Mouse (Mus musculus) midbrain, embryonic 12.5 days (tissue): Measurements from ENCODE around the gene Scn4a. TPM values are rescaled to one million over a fixed set of nuclear protein-coding genes. Genes with fewer than 3 reads are reported as not detected.
"Not testable (repeated sequence)": the region's sequence is repeated elsewhere in the genome, so short reads cannot be mapped to it uniquely, and the experiment has no call there.

Experiments used
- ATAC-seq: fragments of 200-750 bp; cut with Nextera tagmentation; 2 replicates; pipeline ENCODE4 v1.8.0; 2017; ENCODE audit warnings: low read depth, moderate TSS enrichment, moderate library complexity; ENCODE audit not compliant: low FRiP score
- H3K27ac ChIP-seq: fragments of 300-500 bp; sonication (generic); replicated peaks from 2 replicates; pipeline ENCODE4 v1.5.1; 2016; ENCODE audit warnings: mild to moderate bottlenecking
- H3K27me3 ChIP-seq: fragments of 300-500 bp; sonication (generic); 2 replicates; pipeline ENCODE4 v1.6.1; 2016; ENCODE audit warnings: mild to moderate bottlenecking
- H3K36me3 ChIP-seq: fragments of 300-500 bp; sonication (generic); 2 replicates; pipeline ENCODE4 v1.6.1; 2016
- H3K4me1 ChIP-seq: fragments of 300-500 bp; sonication (generic); 2 replicates; pipeline ENCODE4 v1.6.1; 2016
- H3K4me2 ChIP-seq: fragments of 300-500 bp; sonication (generic); replicated peaks from 2 replicates; pipeline ENCODE4 v1.6.1; 2016; ENCODE audit warnings: mild to moderate bottlenecking, moderate library complexity
- H3K4me3 ChIP-seq: fragments of 300-500 bp; sonication (generic); 2 replicates; pipeline ENCODE4 v1.5.1; 2016; ENCODE audit warnings: mild to moderate bottlenecking
- H3K9ac ChIP-seq: fragments of 300-500 bp; sonication (generic); replicated peaks from 2 replicates; pipeline ENCODE4 v1.6.1; 2016; ENCODE audit warnings: mild to moderate bottlenecking, moderate library complexity
- H3K9me3 ChIP-seq: fragments of 300-500 bp; sonication (generic); 2 replicates; pipeline ENCODE4 v1.6.1; 2016; ENCODE audit warnings: mild to moderate bottlenecking
- WGBS: fragments of 180-500 bp; shearing (Covaris S2); methylation state at CpG from one replicate; pipeline ENCODE4 v1.1.7; 2016; 5-methylcytosine and 5-hydroxymethylcytosine counted together
- polyA plus RNA-seq: library from polyadenylated mRNA; unstranded; fragments of >200 nt; fragmentation: Nextera tagmentation; extraction: Ambion mirVana; gene quantifications from 2 replicates; pipeline ENCODE4 v1.2.1, GENCODE M21; 2016

Scn4a gene
- not detected in 2 replicates for polyA plus RNA-seq

- H3K9ac ChIP-seq, result no peak within 1 kb of the TSS
- H3K4me2 ChIP-seq, result no peak within 1 kb of the TSS
- H3K27ac ChIP-seq, result no peak within 1 kb of the TSS
- H3K4me1 ChIP-seq, result no peaks in the 10 kb centered on the region
- 90% methylated on average over 12 of the region's 12 CpGs for WGBS
- no peak for ATAC-seq
- H3K4me3 ChIP-seq, result no peak within 1 kb of the TSS
- no peaks in the 10 kb centered on the region for H3K27me3 ChIP-seq
- H3K9me3 ChIP-seq, result no peaks in the 10 kb centered on the region
- no peaks in the 10 kb centered on the region for H3K36me3 ChIP-seq
Observed at GRCm38 (mm10) chr11:106353188-106353587, at the start of gene Scn4a. Gene Scn4a (minus strand): TSS chr11:106353288.

DNA sequence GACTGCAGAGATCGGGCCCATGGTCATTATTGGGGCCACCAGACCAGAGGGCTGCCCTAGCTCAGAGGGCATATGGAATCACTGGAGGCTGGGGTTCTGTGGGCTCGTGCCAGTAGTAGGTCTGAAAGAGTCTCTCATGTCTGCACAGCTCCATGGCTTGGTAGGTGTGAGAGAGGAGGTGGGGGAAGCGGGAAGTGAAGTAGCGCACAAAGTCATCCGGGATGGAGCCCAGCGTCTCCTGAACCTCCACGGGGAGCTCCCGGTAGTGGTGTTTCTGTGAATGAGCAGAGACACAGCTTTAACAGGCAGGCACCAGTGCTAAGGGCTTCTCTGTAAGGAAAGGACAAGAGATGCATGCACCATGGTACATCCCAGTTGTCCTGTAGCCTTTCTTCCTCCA lies 45.4 kb upstream of the Scn4a start:
- no peaks in the 10 kb centered on the region for H3K4me1 ChIP-seq
- ATAC-seq, result no peak
- H3K9me3 ChIP-seq, result no peaks in the 10 kb centered on the region
- H3K4me3 ChIP-seq, result no peak overlapping the region
- peaks cover 34% of the 10 kb centered on the region for H3K36me3 ChIP-seq
- 93% methylated on average over 8 of the region's 8 CpGs for WGBS
- no peak overlapping the region for H3K4me2 ChIP-seq
- no peak overlapping the region for H3K27ac ChIP-seq
- H3K9ac ChIP-seq, result no peak overlapping the region
- H3K27me3 ChIP-seq, result no peaks in the 10 kb centered on the region

- Histone ChIP-seq H3K9me3 (no peaks in the 10 kb centered on the region), H3K9ac (no peak overlapping the region), H3K36me3 (peaks cover 30% of the 10 kb centered on the region), H3K4me1 (no peaks in the 10 kb centered on the region), H3K27me3 (no peaks in the 10 kb centered on the region), H3K27ac (no peak overlapping the region), H3K4me2 (no peak overlapping the region), H3K4me3 (no peak overlapping the region)
- no peak for ATAC-seq
- WGBS, result 92% methylated on average over 3 of the region's 3 CpGs
Observed at GRCm38 (mm10) chr11:106397656-106398055, 44.6 kb upstream of the Scn4a start.

- H3K4me1 ChIP-seq, H3K9me3 ChIP-seq, H3K9ac ChIP-seq, H3K4me2 ChIP-seq, H3K27me3 ChIP-seq, H3K4me3 ChIP-seq, ATAC-seq, H3K27ac ChIP-seq: not testable (repeated sequence)
- WGBS, result 78% methylated on average over 2 of the region's 2 CpGs
- peaks cover 14% of the 10 kb centered on the region for H3K36me3 ChIP-seq
Observed at GRCm38 (mm10) chr11:106394055-106394454, 41.0 kb upstream of the Scn4a start.

GRCm38 (mm10) chr11:106393331-106393616 lies 40.2 kb upstream of the Scn4a start:
- H3K36me3 ChIP-seq, result 0 out of 2 replicates have a peak, but pooled peaks cover 6% of the 10 kb centered on the region
- no peak overlapping the region for H3K4me3 ChIP-seq
- H3K27me3 ChIP-seq, result no peaks in the 10 kb centered on the region
- no peak overlapping the region for H3K9ac ChIP-seq
- no peak overlapping the region for H3K27ac ChIP-seq
- H3K9me3 ChIP-seq, result no peaks in the 10 kb centered on the region
- no peaks in the 10 kb centered on the region for H3K4me1 ChIP-seq
- WGBS, result 72% methylated on average over 4 of the region's 4 CpGs
- ATAC-seq, result no peak
- H3K4me2 ChIP-seq, result no peak overlapping the region

- Histone ChIP-seq H3K4me3 (no peak overlapping the region), H3K36me3 (0 out of 2 replicates have a peak, but pooled peaks cover 2% of the 10 kb centered on the region), H3K4me1 (no peaks in the 10 kb centered on the region), H3K27me3 (no peaks in the 10 kb centered on the region), H3K27ac (no peak overlapping the region), H3K9ac (no peak overlapping the region), H3K9me3 (no peaks in the 10 kb centered on the region), H3K4me2 (no peak overlapping the region)
- WGBS, result 70% methylated on average over 7 of the region's 7 CpGs
- no peak for ATAC-seq
Observed at GRCm38 (mm10) chr11:106392597-106393330, 39.7 kb upstream of the Scn4a start.

DNA sequence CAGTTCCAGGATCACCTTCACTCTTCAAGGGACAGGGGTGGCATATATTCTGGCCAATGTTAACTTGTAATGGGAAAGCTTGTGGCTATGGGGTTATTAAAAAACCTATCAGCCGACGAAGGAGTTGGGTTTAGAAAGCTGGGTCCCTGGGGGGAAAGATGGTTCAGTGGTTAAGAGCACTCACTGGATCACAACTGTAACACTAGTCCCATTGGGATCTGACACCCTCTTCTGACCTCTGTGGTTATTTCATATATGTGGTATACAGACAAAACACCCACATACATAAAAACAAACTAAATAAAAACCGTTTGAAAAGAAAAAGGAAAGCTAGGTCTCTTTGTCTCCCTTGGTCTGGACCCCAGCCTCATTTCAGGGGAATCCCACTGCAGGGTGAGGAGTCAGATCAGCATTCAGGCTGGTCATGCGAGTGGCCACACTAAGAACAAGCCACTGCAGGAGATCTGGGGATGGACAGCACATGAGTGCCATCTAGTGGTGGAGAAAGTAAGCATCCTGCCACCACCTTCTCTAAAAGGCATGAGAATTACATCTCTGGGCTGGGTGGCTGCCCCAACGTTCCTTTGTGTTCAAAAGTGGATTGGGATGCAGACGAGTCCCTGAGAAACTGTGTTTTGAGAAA lies 38.6 kb upstream of the Scn4a start:
- H3K4me3 ChIP-seq, result no peak overlapping the region
- no peaks in the 10 kb centered on the region for H3K27me3 ChIP-seq
- no peak overlapping the region for H3K27ac ChIP-seq
- 32% methylated on average over 6 of the region's 6 CpGs for WGBS
- no peak overlapping the region for H3K4me2 ChIP-seq
- H3K9ac ChIP-seq, result no peak overlapping the region
- no peaks in the 10 kb centered on the region for H3K4me1 ChIP-seq
- no peaks in the 10 kb centered on the region for H3K9me3 ChIP-seq
- ATAC-seq, result no peak
- H3K36me3 ChIP-seq, result no peaks in the 10 kb centered on the region

DNA sequence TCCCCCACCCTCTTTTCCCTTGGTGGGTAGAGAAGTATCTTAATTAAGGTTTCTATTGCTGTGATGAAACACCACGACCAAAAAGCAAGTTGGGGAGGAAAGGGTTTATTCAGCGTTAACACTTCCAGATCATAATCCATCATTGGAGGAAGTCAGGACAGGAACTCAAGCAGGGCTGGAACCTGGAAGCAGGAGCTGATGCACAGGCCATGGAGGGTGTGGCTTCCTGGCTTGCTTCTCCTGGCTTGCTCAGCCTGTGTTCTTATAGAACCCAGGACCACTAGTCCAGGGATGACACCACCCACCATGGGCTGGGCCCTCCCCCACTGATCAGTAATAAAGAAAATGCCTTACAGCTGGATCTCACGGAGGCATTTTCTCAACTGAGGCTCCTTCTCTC lies 37.7 kb upstream of the Scn4a start:
- H3K9me3 ChIP-seq, result no peaks in the 10 kb centered on the region
- ATAC-seq, result no peak
- H3K4me3 ChIP-seq, result no peak overlapping the region
- H3K4me2 ChIP-seq, result no peak overlapping the region
- no peaks in the 10 kb centered on the region for H3K27me3 ChIP-seq
- 76% methylated on average over 3 of the region's 3 CpGs for WGBS
- no peak overlapping the region for H3K9ac ChIP-seq
- H3K4me1 ChIP-seq, result no peaks in the 10 kb centered on the region
- H3K27ac ChIP-seq, result no peak overlapping the region
- H3K36me3 ChIP-seq, result no peaks in the 10 kb centered on the region

DNA sequence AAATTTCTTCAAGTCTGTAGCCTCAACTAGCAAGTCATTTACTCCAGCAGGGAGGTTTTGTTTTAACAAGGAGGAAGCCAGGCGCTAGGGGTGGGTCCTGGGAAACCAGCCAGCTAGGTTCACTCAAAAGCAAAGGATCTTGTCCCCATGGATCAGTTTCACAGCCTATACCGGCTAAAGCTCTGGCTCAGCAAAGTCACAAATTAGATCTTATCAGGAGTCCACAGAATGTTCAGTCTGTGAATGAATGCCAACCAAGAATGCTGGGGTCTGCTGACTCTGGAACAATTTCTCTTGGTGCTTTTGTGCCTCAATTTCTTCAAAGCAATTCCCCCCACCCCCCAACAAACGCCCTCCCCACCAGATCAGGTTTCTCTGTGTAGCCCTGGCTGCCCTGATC lies 36.5 kb upstream of the Scn4a start:
- no peak overlapping the region for H3K27ac ChIP-seq
- H3K27me3 ChIP-seq, result no peaks in the 10 kb centered on the region
- no peaks in the 10 kb centered on the region for H3K9me3 ChIP-seq
- no peaks in the 10 kb centered on the region for H3K4me1 ChIP-seq
- H3K4me2 ChIP-seq, result no peak overlapping the region
- no peak overlapping the region for H3K4me3 ChIP-seq
- WGBS, result 61% methylated on average over 3 of the region's 3 CpGs
- no peak for ATAC-seq
- H3K36me3 ChIP-seq, result no peaks in the 10 kb centered on the region
- no peak overlapping the region for H3K9ac ChIP-seq

GRCm38 (mm10) chr11:106387791-106388216 lies 34.7 kb upstream of the Scn4a start, which contains the start of gene Icam2:
Gene Icam2 (minus strand): TSS chr11:106388075.
- Histone ChIP-seq H3K4me1 (no peaks in the 10 kb centered on the region), H3K9me3 (no peaks in the 10 kb centered on the region), H3K9ac (no peak within 1 kb of the TSS), H3K36me3 (no peaks in the 10 kb centered on the region), H3K4me3 (no peak within 1 kb of the TSS), H3K4me2 (no peak within 1 kb of the TSS), H3K27me3 (no peaks in the 10 kb centered on the region), H3K27ac (no peak within 1 kb of the TSS)
- WGBS, result 83% methylated on average over 6 of the region's 6 CpGs
- ATAC-seq, result no peak

GRCm38 (mm10) chr11:106387020-106387419 lies 33.9 kb upstream of the Scn4a start:
- Histone ChIP-seq H3K4me2 (no peak overlapping the region), H3K4me3 (no peak overlapping the region), H3K9ac (no peak overlapping the region), H3K27me3 (no peaks in the 10 kb centered on the region), H3K36me3 (no peaks in the 10 kb centered on the region), H3K4me1 (no peaks in the 10 kb centered on the region), H3K9me3 (no peaks in the 10 kb centered on the region), H3K27ac (no peak overlapping the region)
- 78% methylated on average over 6 of the region's 6 CpGs for WGBS
- no peak for ATAC-seq

DNA sequence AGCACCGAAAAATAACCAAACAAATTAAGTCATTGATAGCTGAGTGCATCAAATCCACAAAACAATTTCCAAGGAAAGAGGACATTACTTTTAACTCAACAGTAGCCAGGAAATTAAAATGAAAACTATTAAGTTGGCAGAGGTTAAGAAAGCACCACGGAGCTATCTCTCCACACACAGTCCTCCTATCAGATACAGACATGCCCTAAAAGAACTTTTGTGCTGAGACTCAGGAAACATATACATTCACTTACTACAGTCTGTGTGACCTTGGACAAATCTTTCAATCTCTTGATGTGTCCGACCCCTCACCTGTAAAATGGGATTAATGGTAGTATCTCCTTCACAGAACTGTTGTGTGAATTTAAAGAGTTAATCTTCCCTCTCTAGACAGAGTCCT lies 33.3 kb upstream of the Scn4a start:
- H3K4me1 ChIP-seq, result no peaks in the 10 kb centered on the region
- H3K4me3 ChIP-seq, result no peak overlapping the region
- ATAC-seq, result no peak
- no peaks in the 10 kb centered on the region for H3K36me3 ChIP-seq
- no peak overlapping the region for H3K27ac ChIP-seq
- H3K4me2 ChIP-seq, result no peak overlapping the region
- H3K27me3 ChIP-seq, result no peaks in the 10 kb centered on the region
- H3K9me3 ChIP-seq, result no peaks in the 10 kb centered on the region
- no peak overlapping the region for H3K9ac ChIP-seq
- 89% methylated on average over 3 of the region's 3 CpGs for WGBS
